Mouse (Mus musculus): ENCODE measurements at regions not wholly inside any gene's neighbourhood (a gene's known extent, or its start where the extent isn't known, plus 50 kb on each side); places are given as distances from the start of the nearest gene placed in this dataset.
A peak's percentile ranks its signal among the peaks of the same experiment; 100 is the strongest.
"Not testable (repeated sequence)": the region's sequence is repeated elsewhere in the genome, so short reads cannot be mapped to it uniquely, and the experiment has no call there.

DNA sequence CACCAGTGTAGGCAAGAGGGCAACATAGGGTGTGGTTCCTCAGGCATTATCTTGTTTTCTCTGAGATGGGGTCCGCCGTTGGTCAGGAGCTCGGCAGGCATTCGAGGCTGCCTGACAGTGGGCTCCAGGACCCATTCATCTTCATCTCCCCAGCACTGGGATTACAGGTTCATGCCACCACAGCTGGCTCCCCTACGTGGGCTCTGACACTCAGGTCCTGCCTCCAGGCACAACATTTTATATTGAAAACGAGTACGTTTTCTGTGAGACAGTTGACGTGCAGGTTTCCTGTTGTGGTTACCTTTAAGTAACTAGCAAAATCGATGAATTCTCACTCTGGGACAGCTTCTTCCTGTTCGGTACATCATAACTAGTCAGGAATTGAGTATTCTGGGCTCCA is 157.3 kb upstream of the Arglu1 start:
- no peak for DNase-seq (ENCODE audit: low spot score)
- no peaks in the 10 kb centered on the region; the same call in 1 of the 2 replicates for H3K4me1 ChIP-seq
- no peak overlapping the region for H3K27ac ChIP-seq (replicated peaks)
- H3K4me3 ChIP-seq, result no peak overlapping the region
- H3K27me3 ChIP-seq (replicated peaks; ENCODE audit: low read depth, poor library complexity, severe bottlenecking), result peaks cover 9% of the 10 kb centered on the region; the same call in 1 of the 2 replicates
- 86% methylated on average over 10 of the region's 10 CpGs for WGBS
- no peaks in the 10 kb centered on the region for H3K36me3 ChIP-seq (replicated peaks)
- H3K9me3 ChIP-seq, result no peaks in the 10 kb centered on the region

DNA sequence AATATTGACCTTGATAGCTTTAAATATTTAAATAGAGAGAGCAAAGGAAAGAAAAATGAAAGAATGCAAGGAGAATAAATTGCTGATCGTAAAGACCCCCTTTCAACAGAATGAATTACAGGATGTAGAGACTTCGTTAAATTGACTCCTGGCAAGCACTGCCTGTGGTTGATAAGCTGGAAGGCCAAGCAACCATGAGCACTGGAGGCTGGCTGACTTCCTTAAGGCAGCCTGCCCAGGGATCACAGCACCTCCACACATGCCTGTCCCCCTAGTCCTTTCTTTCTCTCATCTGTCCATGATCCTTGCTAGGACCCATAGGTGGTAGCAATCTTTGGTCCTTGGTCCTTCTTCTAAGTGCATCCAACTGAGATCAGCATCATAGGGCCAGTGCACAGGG is 152.0 kb upstream of the Arglu1 start:
- DNase-seq (ENCODE audit: low spot score), result no peak
- Histone ChIP-seq H3K4me1 (peaks cover 9% of the 10 kb centered on the region), H3K27me3 (replicated peaks; ENCODE audit: low read depth, poor library complexity, severe bottlenecking) (0 out of 2 replicates have a peak, but pooled peaks cover 9% of the 10 kb centered on the region), H3K4me3 (no peak overlapping the region), H3K9me3 (no peaks in the 10 kb centered on the region), H3K36me3 (replicated peaks) (no peaks in the 10 kb centered on the region), H3K27ac (replicated peaks) (no peak overlapping the region)
- whole genome bisulfite sequencing, result 78% methylated on average over 2 of the region's 2 CpGs

DNA sequence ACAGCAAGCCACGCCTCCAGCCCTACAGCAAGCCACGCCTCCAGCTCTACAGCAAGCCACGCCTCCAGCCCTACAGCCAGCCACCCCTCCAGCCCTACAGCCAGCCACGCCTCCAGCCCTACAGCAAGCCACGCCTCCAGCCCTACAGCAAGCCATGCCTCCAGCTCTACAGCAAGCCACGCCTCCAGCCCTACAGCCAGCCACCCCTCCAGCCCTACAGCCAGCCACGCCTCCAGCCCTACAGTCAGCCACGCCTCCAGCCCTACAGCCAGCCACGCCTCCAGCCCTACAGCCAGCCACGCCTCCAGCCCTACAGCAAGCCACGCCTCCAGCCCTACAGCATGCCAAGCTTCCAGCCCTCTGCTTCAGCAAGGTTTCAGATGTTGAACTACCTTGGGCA is 145.8 kb upstream of the Arglu1 start:
- not testable (repeated sequence) for DNase-seq (ENCODE audit: low spot score)
- WGBS, result 71% methylated on average over 11 of the region's 11 CpGs

DNA sequence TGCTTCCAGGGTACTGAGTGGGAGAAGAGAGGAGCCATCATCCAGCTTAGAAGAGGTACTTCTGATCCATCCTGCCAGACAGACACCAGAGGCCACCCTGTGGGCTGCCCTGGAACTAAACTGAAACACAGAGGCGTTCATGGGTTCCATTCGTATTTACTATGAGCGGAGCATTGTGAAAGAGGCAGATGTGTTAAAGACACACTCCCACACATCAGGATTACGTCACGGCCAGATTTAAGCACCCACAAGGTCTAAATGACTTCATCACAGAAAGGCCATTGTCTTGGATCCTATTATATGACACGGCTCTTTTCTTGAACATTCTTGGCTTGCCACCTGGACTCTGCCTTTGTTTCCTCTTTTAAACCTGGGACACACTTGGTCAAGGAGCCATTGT is 141.0 kb upstream of the Arglu1 start:
- Histone ChIP-seq H3K4me1 (peaks cover 11% of the 10 kb centered on the region), H3K27me3 (replicated peaks; ENCODE audit: low read depth, poor library complexity, severe bottlenecking) (0 out of 2 replicates have a peak, but pooled peaks cover 5% of the 10 kb centered on the region), H3K9me3 (no peaks in the 10 kb centered on the region), H3K4me3 (no peak overlapping the region), H3K36me3 (replicated peaks) (no peaks in the 10 kb centered on the region), H3K27ac (replicated peaks) (no peak overlapping the region)
- DNase-seq (ENCODE audit: low spot score), result no peak
- 84% methylated on average over 6 of the region's 6 CpGs for WGBS

More for the DNA sequence above, 145.8 kb upstream of the Arglu1 start:
- not testable (repeated sequence) for H3K9me3 ChIP-seq; H3K27me3 ChIP-seq (replicated peaks; ENCODE audit: low read depth, poor library complexity, severe bottlenecking); H3K4me1 ChIP-seq; H3K4me3 ChIP-seq; H3K36me3 ChIP-seq (replicated peaks); H3K27ac ChIP-seq (replicated peaks)

DNA sequence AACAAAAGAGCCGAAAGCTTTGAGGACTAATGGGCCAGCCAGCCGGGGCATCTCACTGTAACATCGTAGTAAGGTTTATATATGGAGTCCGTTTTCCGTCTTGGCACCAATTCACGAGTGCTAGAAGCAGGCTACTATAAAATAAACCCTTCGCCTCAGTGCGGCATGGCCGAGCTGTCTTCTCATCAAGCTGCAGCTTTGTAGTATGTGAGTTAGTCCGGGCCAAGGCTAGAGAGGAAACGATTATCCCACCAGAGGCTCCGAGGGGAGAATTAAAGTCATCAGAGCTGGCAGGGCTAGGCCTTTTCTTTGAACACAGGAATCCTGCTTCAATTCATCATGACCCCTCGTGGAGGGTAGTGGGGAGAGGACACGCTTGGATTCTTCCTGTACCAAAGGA is 138.9 kb upstream of the Arglu1 start:
- H3K36me3 ChIP-seq (replicated peaks), result no peaks in the 10 kb centered on the region
- H3K27me3 ChIP-seq (replicated peaks; ENCODE audit: low read depth, poor library complexity, severe bottlenecking), result 0 out of 2 replicates have a peak, but pooled peaks cover 5% of the 10 kb centered on the region
- WGBS, result 40% methylated on average over 14 of the region's 14 CpGs
- H3K4me3 ChIP-seq, result no peak overlapping the region
- DNase-seq (ENCODE audit: low spot score), result peak; percentile 50
- 0 out of 2 replicates have a peak overlapping the region, but pooled peaks have one; percentile 31 for H3K27ac ChIP-seq (replicated peaks)
- H3K9me3 ChIP-seq, result no peaks in the 10 kb centered on the region
- peaks cover 11% of the 10 kb centered on the region for H3K4me1 ChIP-seq

DNA sequence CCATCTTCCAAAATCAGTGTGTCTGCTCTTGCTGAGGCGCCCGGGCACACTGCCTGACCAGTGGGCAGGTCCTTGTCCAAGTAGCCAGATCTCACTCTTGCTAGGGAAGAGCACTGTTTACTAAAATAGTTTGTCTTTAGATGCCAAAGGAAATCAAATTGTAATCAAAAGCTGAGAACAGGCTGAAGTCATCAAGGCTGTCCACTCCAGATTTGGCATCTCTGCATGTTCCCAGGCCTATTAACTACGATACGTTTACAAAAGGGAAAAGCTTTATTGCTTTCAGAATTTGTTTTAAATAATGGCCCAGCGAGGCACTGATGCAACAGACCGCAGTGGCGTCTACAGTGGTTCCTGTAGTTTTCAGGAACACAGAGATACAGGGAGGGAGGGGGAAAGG is 137.2 kb upstream of the Arglu1 start:
- Histone ChIP-seq H3K4me3 (no peak overlapping the region), H3K9me3 (no peaks in the 10 kb centered on the region), H3K27me3 (replicated peaks; ENCODE audit: low read depth, poor library complexity, severe bottlenecking) (no peaks in the 10 kb centered on the region), H3K36me3 (replicated peaks) (no peaks in the 10 kb centered on the region), H3K4me1 (peaks cover 11% of the 10 kb centered on the region), H3K27ac (replicated peaks) (no peak overlapping the region)
- no peak for DNase-seq (ENCODE audit: low spot score)
- 89% methylated on average over 7 of the region's 7 CpGs for WGBS

DNA sequence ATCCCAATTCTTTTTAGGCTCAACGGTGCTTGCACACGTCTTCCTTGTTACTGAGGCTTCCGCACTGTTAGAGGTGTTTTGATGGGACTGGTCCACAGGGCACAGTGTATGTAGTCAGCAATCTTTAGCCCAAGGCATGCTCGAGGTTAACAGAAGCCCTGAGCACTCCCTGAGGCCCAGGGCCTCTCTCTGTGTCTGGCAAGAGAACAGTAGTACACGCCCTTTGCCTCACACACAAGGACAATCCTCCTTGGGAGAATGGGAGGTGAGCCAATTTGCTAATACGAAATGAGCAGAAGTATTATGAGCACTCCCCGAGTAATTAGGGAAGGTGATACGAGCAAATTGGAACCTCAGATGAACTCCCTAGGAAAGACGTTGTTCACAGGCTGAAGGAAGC is 136.5 kb upstream of the Arglu1 start:
- peaks cover 11% of the 10 kb centered on the region for H3K4me1 ChIP-seq
- DNase-seq (ENCODE audit: low spot score), result no peak
- H3K27ac ChIP-seq (replicated peaks), result no peak overlapping the region
- H3K36me3 ChIP-seq (replicated peaks), result no peaks in the 10 kb centered on the region
- H3K9me3 ChIP-seq, result no peaks in the 10 kb centered on the region
- no peak overlapping the region for H3K4me3 ChIP-seq
- 84% methylated on average over 9 of the region's 9 CpGs for WGBS
- H3K27me3 ChIP-seq (replicated peaks; ENCODE audit: low read depth, poor library complexity, severe bottlenecking), result no peaks in the 10 kb centered on the region

DNA sequence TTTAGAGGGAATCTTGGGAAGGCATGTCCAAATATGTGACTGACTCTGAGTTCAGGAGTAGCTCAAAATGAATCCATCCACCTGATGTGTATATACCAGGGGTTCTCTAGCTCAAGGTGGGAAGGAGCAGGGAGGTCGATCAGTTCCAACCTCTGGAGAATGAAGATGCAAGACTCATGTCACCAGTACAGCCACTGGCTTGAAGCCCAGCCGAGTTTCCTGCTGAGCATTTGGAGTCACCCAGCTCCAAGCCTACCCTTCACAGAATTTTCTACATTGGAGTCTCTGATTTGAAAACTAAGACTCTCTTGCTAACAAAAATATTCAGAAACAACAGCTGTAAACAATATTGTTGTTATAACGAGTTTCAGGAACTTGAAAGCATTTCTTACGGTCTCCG is 134.6 kb upstream of the Arglu1 start:
- no peaks in the 10 kb centered on the region for H3K36me3 ChIP-seq (replicated peaks)
- no peak overlapping the region for H3K27ac ChIP-seq (replicated peaks)
- H3K27me3 ChIP-seq (replicated peaks; ENCODE audit: low read depth, poor library complexity, severe bottlenecking), result no peaks in the 10 kb centered on the region
- no peak overlapping the region for H3K4me3 ChIP-seq
- no peak for DNase-seq (ENCODE audit: low spot score)
- 80% methylated on average over 5 of the region's 5 CpGs for WGBS
- H3K9me3 ChIP-seq, result no peaks in the 10 kb centered on the region
- peaks cover 11% of the 10 kb centered on the region for H3K4me1 ChIP-seq

DNA sequence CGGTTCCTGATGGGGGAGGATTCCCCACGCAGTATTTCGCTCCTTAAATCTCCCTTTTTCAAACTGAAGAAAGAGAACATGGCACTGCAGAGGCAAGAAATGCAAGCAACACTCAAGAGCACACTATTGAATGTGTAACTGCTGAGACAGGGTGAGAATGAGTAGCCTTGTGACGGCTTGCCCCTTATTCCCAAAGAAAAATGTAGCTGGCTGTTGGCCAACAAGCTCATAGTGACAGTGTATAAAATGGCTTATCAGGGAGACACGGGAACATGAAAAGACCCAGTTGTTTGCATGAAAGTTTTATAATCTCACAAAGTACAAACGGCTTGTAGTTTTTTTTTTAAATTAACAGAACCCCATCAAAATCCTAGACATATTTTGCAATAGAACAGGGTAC is 130.8 kb upstream of the Arglu1 start:
- Histone ChIP-seq H3K27ac (replicated peaks) (no peak overlapping the region), H3K4me1 (no peaks in the 10 kb centered on the region), H3K4me3 (no peak overlapping the region), H3K36me3 (replicated peaks) (no peaks in the 10 kb centered on the region), H3K27me3 (replicated peaks; ENCODE audit: low read depth, poor library complexity, severe bottlenecking) (no peaks in the 10 kb centered on the region), H3K9me3 (no peaks in the 10 kb centered on the region)
- no peak for DNase-seq (ENCODE audit: low spot score)
- 85% methylated on average over 6 of the region's 6 CpGs for WGBS

DNA sequence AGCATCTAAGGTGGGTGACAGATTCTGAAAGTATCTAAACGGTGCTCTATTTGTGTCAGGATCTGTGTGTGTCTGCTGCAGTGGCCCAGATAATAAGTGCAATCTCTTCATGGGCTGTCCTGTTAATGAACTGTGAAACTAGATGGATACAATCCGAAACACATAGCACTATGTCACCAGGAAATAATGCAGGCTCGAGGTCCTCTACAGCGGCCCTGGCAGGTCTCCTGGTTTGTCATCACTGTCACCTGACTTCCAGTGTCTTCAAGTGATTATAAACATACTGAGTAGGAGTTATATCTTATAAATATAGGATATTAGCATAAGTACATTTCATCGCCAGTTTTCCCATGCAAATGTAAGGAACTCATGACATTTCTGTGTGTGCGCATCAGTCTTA is 130.3 kb upstream of the Arglu1 start:
- Histone ChIP-seq H3K27me3 (replicated peaks; ENCODE audit: low read depth, poor library complexity, severe bottlenecking) (no peaks in the 10 kb centered on the region), H3K4me3 (no peak overlapping the region), H3K36me3 (replicated peaks) (no peaks in the 10 kb centered on the region), H3K4me1 (no peaks in the 10 kb centered on the region), H3K27ac (replicated peaks) (no peak overlapping the region), H3K9me3 (no peaks in the 10 kb centered on the region)
- 91% methylated on average over 6 of the region's 6 CpGs for WGBS
- DNase-seq (ENCODE audit: low spot score), result no peak

DNA sequence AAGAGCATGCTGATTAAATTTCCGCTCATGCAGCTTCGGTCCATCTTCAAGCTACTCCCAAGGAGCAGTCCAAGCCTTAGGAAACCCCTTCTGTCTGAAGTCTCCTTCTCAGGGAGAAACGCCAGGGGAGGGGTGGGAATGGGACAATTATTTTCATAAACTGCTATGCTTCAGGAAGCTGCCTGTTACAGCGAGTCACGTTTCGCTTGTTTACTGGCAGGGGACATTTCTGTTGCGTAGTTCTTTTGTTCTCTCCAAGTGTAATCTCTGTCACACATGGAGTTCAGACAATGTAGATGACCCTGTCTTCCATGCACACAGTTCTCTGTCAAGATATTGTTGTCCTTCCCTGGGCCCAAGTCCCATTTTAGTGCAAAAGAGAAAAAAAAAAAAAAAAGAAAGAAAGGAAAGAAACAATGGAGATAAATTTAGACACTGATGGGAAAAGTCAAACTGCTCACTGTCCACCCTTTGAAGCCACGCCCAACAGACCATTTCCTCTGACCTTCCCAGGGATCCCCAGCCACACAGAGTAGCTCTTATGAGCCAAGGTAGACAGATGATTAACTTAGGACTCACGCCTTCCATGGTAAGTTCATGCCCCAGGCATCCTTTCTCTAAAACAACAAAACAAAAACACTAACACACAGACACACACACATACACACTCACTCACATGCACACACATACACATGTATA is 129.1 kb upstream of the Arglu1 start:
- DNase-seq (ENCODE audit: low spot score), result no peak
- H3K9me3 ChIP-seq, result no peaks in the 10 kb centered on the region
- H3K4me3 ChIP-seq, result no peak overlapping the region
- H3K36me3 ChIP-seq (replicated peaks), result no peaks in the 10 kb centered on the region
- 87% methylated on average over 9 of the region's 9 CpGs for WGBS
- H3K27me3 ChIP-seq (replicated peaks; ENCODE audit: low read depth, poor library complexity, severe bottlenecking), result no peaks in the 10 kb centered on the region
- H3K27ac ChIP-seq (replicated peaks), result no peak overlapping the region
- H3K4me1 ChIP-seq, result no peaks in the 10 kb centered on the region

DNA sequence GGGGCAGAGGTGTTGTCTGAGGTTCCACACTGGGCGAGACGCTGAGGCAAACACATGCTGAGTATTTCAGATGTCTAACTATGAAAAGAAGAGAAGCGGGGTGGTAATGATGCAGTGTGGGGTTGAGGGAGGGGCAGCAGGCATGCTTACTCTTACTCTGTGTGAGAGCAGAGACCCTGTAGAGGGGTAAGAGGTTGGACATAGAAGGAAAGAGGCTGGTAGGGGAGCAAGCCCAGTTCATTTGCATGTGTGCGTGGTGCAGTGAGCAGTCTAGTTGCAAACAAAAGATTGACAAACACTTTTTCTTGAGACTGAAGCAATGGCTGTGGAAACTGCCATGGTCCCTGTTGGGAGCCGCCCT is 122.5 kb upstream of the Arglu1 start:
- DNase-seq (ENCODE audit: low spot score), result no peak
- H3K36me3 ChIP-seq (replicated peaks), result no peaks in the 10 kb centered on the region
- no peak overlapping the region for H3K4me3 ChIP-seq
- H3K27me3 ChIP-seq (replicated peaks; ENCODE audit: low read depth, poor library complexity, severe bottlenecking), result no peaks in the 10 kb centered on the region
- H3K4me1 ChIP-seq, result peaks cover 20% of the 10 kb centered on the region
- WGBS, result 94% methylated on average over 5 of the region's 5 CpGs
- 0 out of 2 replicates have a peak overlapping the region, but pooled peaks have one; percentile 67 for H3K27ac ChIP-seq (replicated peaks)
- H3K9me3 ChIP-seq, result no peaks in the 10 kb centered on the region

DNA sequence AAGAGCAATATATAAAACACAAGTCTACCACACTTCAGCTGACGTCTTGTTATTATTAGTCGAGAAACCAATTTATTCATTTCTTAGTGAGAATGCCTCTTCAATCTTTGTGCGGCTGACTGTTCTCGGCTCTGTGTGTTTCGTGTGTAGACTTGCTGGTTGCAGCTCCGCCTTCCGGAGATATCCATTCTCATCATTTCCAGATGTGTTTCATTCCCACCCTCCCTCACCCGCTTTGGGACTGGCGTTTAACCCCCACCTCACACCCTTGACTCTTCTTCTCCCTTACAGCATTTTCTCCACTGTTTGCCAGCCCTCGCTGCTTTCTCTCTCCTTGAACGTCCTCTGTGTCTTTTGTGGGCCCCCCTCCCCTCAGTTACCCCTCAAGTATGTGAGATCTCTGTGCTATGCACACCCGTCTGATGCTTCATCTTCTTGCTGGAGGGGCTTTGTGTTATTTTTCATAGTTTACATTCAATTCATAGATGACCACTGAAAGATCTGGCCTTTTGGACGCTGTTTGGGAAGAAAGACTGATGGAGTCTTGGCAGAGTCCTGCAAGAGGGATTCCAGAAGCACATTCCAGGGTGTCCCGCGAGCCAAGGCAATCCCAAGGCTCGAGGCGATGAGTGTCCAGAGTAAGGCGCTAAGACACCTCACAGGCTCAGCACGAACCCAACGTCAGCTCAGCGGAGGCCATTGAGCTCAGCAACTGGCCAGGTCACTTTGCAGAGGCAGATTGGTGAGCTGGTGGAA is 121.9 kb upstream of the Arglu1 start:
- WGBS, result 71% methylated on average over 21 of the region's 21 CpGs
- no peaks in the 10 kb centered on the region for H3K27me3 ChIP-seq (replicated peaks; ENCODE audit: low read depth, poor library complexity, severe bottlenecking)
- no peak overlapping the region for H3K4me3 ChIP-seq
- H3K27ac ChIP-seq (replicated peaks), result peak overlapping the region; percentile 67; the same call in 1 of the 2 replicates
- no peaks in the 10 kb centered on the region for H3K9me3 ChIP-seq
- H3K36me3 ChIP-seq (replicated peaks), result no peaks in the 10 kb centered on the region
- H3K4me1 ChIP-seq, result peaks cover 20% of the 10 kb centered on the region
- peak; percentile 49 for DNase-seq (ENCODE audit: low spot score)

All from embryonic facial prominence, embryonic 10.5 days (tissue).